Mouse (Mus musculus) ES-E14 (cell line): ENCODE data around the gene Samd3.

ENCODE experiments used
- HCFC1 ChIP-seq: IDR thresholded peaks from 2 replicates; pipeline ENCODE4 v1.6.1; 2012; ENCODE audit warnings: low read length, inconsistent platforms, borderline replicate concordance; ENCODE audit not compliant: insufficient read depth
- MAFK ChIP-seq: IDR thresholded peaks from 2 replicates; pipeline ENCODE4 v1.6.1; 2014; ENCODE audit warnings: mild to moderate bottlenecking, low read depth, low read length, inconsistent platforms; ENCODE audit not compliant: insufficient read depth
- ZC3H11A ChIP-seq: IDR thresholded peaks from 2 replicates; pipeline ENCODE4 v1.6.1; 2012; ENCODE audit warnings: low read depth, mild to moderate bottlenecking, inconsistent platforms, low read length, borderline replicate concordance
- ZNF384 ChIP-seq: IDR thresholded peaks from 2 replicates; pipeline ENCODE4 v1.6.1; 2012; ENCODE audit warnings: low read depth, low read length, inconsistent platforms

DNA sequence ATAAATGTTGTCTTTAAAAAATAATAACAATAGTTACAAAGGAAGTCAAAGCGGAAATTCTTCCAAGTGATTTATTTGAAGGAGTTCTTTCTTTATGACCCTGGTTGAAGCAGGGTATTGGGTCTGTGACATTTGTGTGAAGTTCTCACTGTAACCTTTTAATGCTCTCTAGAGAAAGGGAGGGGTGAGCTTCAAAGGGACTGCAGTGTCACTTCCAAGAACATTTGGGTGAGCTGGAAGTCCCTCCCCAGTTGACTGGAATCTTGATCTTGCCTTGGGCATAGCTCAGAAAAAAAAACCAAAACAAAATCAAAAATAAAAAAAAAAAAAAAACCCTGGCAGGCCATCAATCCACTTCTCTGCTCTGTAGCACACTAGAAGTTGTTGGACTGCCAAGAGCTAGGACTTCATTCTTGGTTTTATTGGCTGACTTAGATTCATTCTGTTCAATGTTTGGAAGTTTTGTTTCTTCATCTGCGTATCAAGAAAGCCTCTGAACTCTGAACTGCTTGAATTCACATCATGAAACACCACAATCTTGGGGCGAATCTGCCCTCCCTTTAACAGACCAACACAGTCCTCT lies 2.7 kb downstream of the Samd3 start:
- TF ChIP-seq MAFK (no peak), ZC3H11A (no peak), ZNF384 (no peak), HCFC1 (no peak)
